Mouse (Mus musculus): Measurements from ENCODE around the gene Gm11639. TPM values are rescaled to one million over a fixed set of nuclear protein-coding genes. Genes with fewer than 3 reads are reported as not detected.

Gene Gm11639
- total and polyA plus RNA-seq, 3 experiments: not detected

GRCm38 (mm10) chr11:105144508-105145210 lies 459.2 kb downstream of the Gm11639 start:
- Histone ChIP-seq H3K9ac (ENCODE audit: control insufficient read depth, low read depth, low read length, poor library complexity, severe bottlenecking) (no peak overlapping the region), H3K4me1 (ENCODE audit: control insufficient read depth in 1 of 2, insufficient read depth in 2 of 2, low read length in 2 of 2) (peaks cover 0 to 5% of the 10 kb centered on the region in 2 experiments; a peak in 1 of 4 replicates), H3K9me3 (replicated peaks; ENCODE audit: insufficient read depth, low read length) (no peaks in the 10 kb centered on the region), H3K27me3 (ENCODE audit: control insufficient read depth in 1 of 2, insufficient read depth in 2 of 2, low read length in 2 of 2) (no peaks in the 10 kb centered on the region), H3K79me2 (ENCODE audit: control insufficient read depth, insufficient read depth, low read length, poor library complexity) (no peaks in the 10 kb centered on the region), H3K4me3 (ENCODE audit: control insufficient read depth in 1 of 2, insufficient read depth in 1 of 2, low read depth in 2 of 2, low read length in 2 of 2) (no peak overlapping the region), H3K36me3 (ENCODE audit: control insufficient read depth in 1 of 2, insufficient read depth in 2 of 2, low read length in 2 of 2) (peaks cover under 1 to 2% of the 10 kb centered on the region in 2 experiments; a peak in 2 of 4 replicates), H3K27ac (ENCODE audit: control insufficient read depth, low read depth, low read length) (no peak overlapping the region)
- DNase-seq (ENCODE audit: low read depth, low spot score): no peak
- TF ChIP-seq CTCF (IDR thresholded peaks at IDR 0.05 in 2 of 3, conservative IDR thresholded peaks at IDR 0.05 in 1 of 3; ENCODE audit: control insufficient read depth in 1 of 3, insufficient read depth in 1 of 3, low read depth in 2 of 3, low read length in 3 of 3, poor library complexity in 1 of 3, severe bottlenecking in 1 of 3) (0 out of 6 replicates have a peak, but pooled peaks of 1 of the 3 experiments have one; percentile 1), SIN3A (IDR thresholded peaks at IDR 0.05; ENCODE audit: low read length) (no peak)

GRCm38 (mm10) chr11:105145211-105145610 lies 459.7 kb downstream of the Gm11639 start:
- Histone ChIP-seq H3K79me2 (ENCODE audit: control insufficient read depth, insufficient read depth, low read length, poor library complexity) (no peaks in the 10 kb centered on the region), H3K27ac (ENCODE audit: control insufficient read depth, low read depth, low read length) (no peak overlapping the region), H3K4me1 (ENCODE audit: control insufficient read depth in 1 of 2, insufficient read depth in 2 of 2, low read length in 2 of 2) (peaks cover 4 to 9% of the 10 kb centered on the region in 2 experiments), H3K4me3 (ENCODE audit: control insufficient read depth in 1 of 2, insufficient read depth in 1 of 2, low read depth in 2 of 2, low read length in 2 of 2) (no peak overlapping the region), H3K9me3 (replicated peaks; ENCODE audit: insufficient read depth, low read length) (no peaks in the 10 kb centered on the region), H3K27me3 (ENCODE audit: control insufficient read depth in 1 of 2, insufficient read depth in 2 of 2, low read length in 2 of 2) (no peaks in the 10 kb centered on the region), H3K36me3 (ENCODE audit: control insufficient read depth in 1 of 2, insufficient read depth in 2 of 2, low read length in 2 of 2) (peaks cover 0 to 7% of the 10 kb centered on the region in 2 experiments; a peak in 2 of 4 replicates), H3K9ac (ENCODE audit: control insufficient read depth, low read depth, low read length, poor library complexity, severe bottlenecking) (no peak overlapping the region)
- no peak for DNase-seq (ENCODE audit: low read depth, low spot score)
- no peak for TF ChIP-seq MYC (IDR thresholded peaks at IDR 0.05; ENCODE audit: low read depth, low read length)
- TF ChIP-seq GABPA (IDR thresholded peaks at IDR 0.05; ENCODE audit: low read depth, low read length): no peak
- no peak for TF ChIP-seq ZMIZ1 (IDR thresholded peaks at IDR 0.05; ENCODE audit: low read depth, low read length)
- no peak for TF ChIP-seq UBTF (IDR thresholded peaks at IDR 0.05; ENCODE audit: borderline replicate concordance, insufficient read depth, low read depth, low read length)
- TF ChIP-seq MYB (IDR thresholded peaks at IDR 0.05; ENCODE audit: low read depth, low read length): no peak
- no peak for TF ChIP-seq MAFK (IDR thresholded peaks at IDR 0.05; ENCODE audit: borderline replicate concordance, low read depth, low read length)
- no peak for TF ChIP-seq USF1 (IDR thresholded peaks at IDR 0.05; ENCODE audit: low read depth, low read length)
- TF ChIP-seq JUND (IDR thresholded peaks at IDR 0.05; ENCODE audit: low read depth, low read length): no peak
- TF ChIP-seq TAL1 (IDR thresholded peaks at IDR 0.05; ENCODE audit: low read length): no peak
- TF ChIP-seq ZNF384 (IDR thresholded peaks at IDR 0.05; ENCODE audit: low read depth, low read length): no peak
- no peak for TF ChIP-seq SMC3 (IDR thresholded peaks at IDR 0.05; ENCODE audit: low read depth, low read length)
- no peak for TF ChIP-seq SIN3A (IDR thresholded peaks at IDR 0.05; ENCODE audit: low read length)
- no peak for TF ChIP-seq MEF2A (IDR thresholded peaks at IDR 0.05; ENCODE audit: extremely low read depth, insufficient replicate concordance, low read depth, low read length, poor library complexity, severe bottlenecking)
- no peak for TF ChIP-seq NRF1 (IDR thresholded peaks at IDR 0.05; ENCODE audit: insufficient read depth, low read depth, low read length, poor library complexity, severe bottlenecking)
- TF ChIP-seq NELFE (IDR thresholded peaks at IDR 0.05; ENCODE audit: low read depth, low read length): no peak

Data from MEL (cell line).